Mouse (Mus musculus) liver, embryonic 11.5 days (tissue): ENCODE data around the gene 1700001P01Rik. TPM values are rescaled to one million over a fixed set of nuclear protein-coding genes. Genes with fewer than 3 reads are reported as not detected.
A peak's percentile ranks its signal among the peaks of the same experiment; 100 is the strongest.

Experiments used
- ATAC-seq: fragments of 200-750 bp; cut with Nextera tagmentation; replicated peaks from 2 replicates; pipeline ENCODE4 v1.8.0; 2017; ENCODE audit warnings: moderate number of reproducible peaks, mild to moderate bottlenecking, moderate TSS enrichment, moderate library complexity; ENCODE audit not compliant: low FRiP score
- DNase-seq: peaks from one replicate; pipeline ENCODE4 v3.0.0-alpha.2; 2017; ENCODE audit warnings: low spot score
- H3K27ac ChIP-seq: fragments of 300-500 bp; sonication (generic); 2 replicates; pipeline ENCODE4 v1.5.1; 2014; ENCODE audit warnings: mild to moderate bottlenecking, low read depth, low read length, control low read depth
- H3K27me3 ChIP-seq: fragments of 300-500 bp; sonication (generic); replicated peaks from 2 replicates; pipeline ENCODE4 v1.6.1; 2014; ENCODE audit warnings: low read length, mixed read lengths; ENCODE audit not compliant: control insufficient read depth, insufficient read depth
- H3K36me3 ChIP-seq: fragments of 300-500 bp; sonication (generic); 2 replicates; pipeline ENCODE4 v1.6.1; 2014; ENCODE audit warnings: mild to moderate bottlenecking, low read length, moderate library complexity, mixed read lengths; ENCODE audit not compliant: control insufficient read depth, insufficient read depth
- H3K4me1 ChIP-seq: fragments of 300-500 bp; sonication (generic); replicated peaks from 2 replicates; pipeline ENCODE4 v1.6.1; 2014; ENCODE audit warnings: low read length, mixed read lengths; ENCODE audit not compliant: control insufficient read depth, insufficient read depth
- H3K4me2 ChIP-seq: fragments of 300-500 bp; sonication (generic); 2 replicates; pipeline ENCODE4 v1.6.1; 2014; ENCODE audit warnings: mild to moderate bottlenecking, control low read depth, moderate library complexity
- H3K4me3 ChIP-seq: fragments of 300-500 bp; sonication (generic); 2 replicates; pipeline ENCODE4 v1.5.1; 2014; ENCODE audit warnings: low read depth, low read length, control low read depth
- H3K9ac ChIP-seq: fragments of 300-500 bp; sonication (generic); 2 replicates; pipeline ENCODE4 v1.6.1; 2014; ENCODE audit warnings: low read depth, low read length, control low read depth
- H3K9me3 ChIP-seq: fragments of 300-500 bp; sonication (generic); 2 replicates; pipeline ENCODE4 v1.6.1; 2016; ENCODE audit warnings: low read length, inconsistent platforms, mixed read lengths; ENCODE audit not compliant: control insufficient read depth
- WGBS: fragments of 180-500 bp; shearing (Covaris S2); extraction: QIAGEN DNeasy Blood & Tissue Kit; methylation state at CpG from one replicate; pipeline ENCODE4 v1.1.7; 2014; 5-methylcytosine and 5-hydroxymethylcytosine counted together
- polyA plus RNA-seq: library from polyadenylated mRNA; unstranded; fragments of >200 nt; fragmentation: Nextera tagmentation; extraction: Ambion mirVana; gene quantifications from 2 replicates; pipeline ENCODE4 v1.2.1, GENCODE M21; 2014

Gene 1700001P01Rik
- polyA plus RNA-seq, 1 experiment from 2014 or later = not detected

DNA sequence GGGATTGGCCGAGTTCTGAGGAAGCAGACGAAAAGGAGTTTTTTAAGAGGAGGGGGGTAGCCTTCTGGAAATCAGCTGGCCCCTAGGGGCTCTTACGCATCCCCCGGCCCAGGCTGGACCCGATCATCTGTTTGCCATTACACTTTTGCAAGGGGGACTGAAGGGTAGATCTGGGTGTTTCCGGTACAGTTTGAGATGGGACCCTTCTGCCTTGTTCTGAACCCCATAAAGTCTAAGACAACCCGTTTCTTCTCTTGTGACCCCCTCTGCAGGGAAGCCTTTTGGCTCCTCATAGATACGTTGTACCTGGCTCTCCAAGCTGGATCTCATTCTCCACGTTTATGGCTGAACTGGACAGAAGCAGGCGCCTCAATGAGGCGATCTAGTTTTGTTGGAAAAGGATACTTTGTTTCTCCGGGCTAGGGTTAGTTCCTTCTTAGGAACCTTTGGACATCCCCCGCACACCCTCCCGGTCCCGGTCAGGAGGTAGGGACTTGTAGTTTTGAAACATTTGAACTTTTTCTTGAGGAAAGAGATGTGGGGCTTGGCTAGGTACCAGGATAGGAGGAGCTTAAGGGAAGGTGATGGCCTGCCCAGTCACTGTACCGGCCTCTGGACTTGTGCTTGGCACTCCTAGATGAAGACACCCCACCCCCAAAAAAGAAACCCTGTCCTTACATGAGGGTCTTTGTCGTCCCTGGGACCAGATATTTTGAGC, 25.1 kb upstream of the 1700001P01Rik start:
- ATAC-seq (no peak), DNase-seq (no peak)
- Histone ChIP-seq H3K27me3 (no peaks in the 10 kb centered on the region), H3K4me2 (peak overlapping the region; percentile 72), H3K9me3 (no peaks in the 10 kb centered on the region), H3K4me1 (peaks cover 46% of the 10 kb centered on the region), H3K27ac (peak overlapping the region; percentile 86), H3K4me3 (peak overlapping the region; percentile 64), H3K9ac (peak overlapping the region; percentile 72), H3K36me3 (0 out of 2 replicates have a peak, but pooled peaks cover 2% of the 10 kb centered on the region)
- 10% methylated on average over 17 of the region's 17 CpGs for WGBS

GRCm38 (mm10) chr11:97799994-97800690, 24.4 kb upstream of the 1700001P01Rik start:
- Histone ChIP-seq H3K9me3 (no peaks in the 10 kb centered on the region), H3K27ac (peak overlapping the region; percentile 86), H3K4me1 (peaks cover 39% of the 10 kb centered on the region), H3K27me3 (no peaks in the 10 kb centered on the region), H3K36me3 (0 out of 2 replicates have a peak, but pooled peaks cover 2% of the 10 kb centered on the region), H3K9ac (peak overlapping the region; percentile 72), H3K4me3 (peak overlapping the region; percentile 64), H3K4me2 (peak overlapping the region; percentile 72)
- ATAC-seq (peak; percentile 63), DNase-seq (peak; percentile 80)
- WGBS = under 1% methylated on average over 37 of the region's 43 CpGs

- peak; percentile 89 for DNase-seq
- peak overlapping the region; percentile 86 for H3K27ac ChIP-seq
- peaks cover 31% of the 10 kb centered on the region for H3K4me1 ChIP-seq
- no peaks in the 10 kb centered on the region for H3K27me3 ChIP-seq
- H3K4me2 ChIP-seq = peak overlapping the region; percentile 72
- H3K36me3 ChIP-seq = 0 out of 2 replicates have a peak, but pooled peaks cover 2% of the 10 kb centered on the region
- no peaks in the 10 kb centered on the region for H3K9me3 ChIP-seq
- under 1% methylated on average over 71 of the region's 71 CpGs for WGBS
- ATAC-seq = peak; percentile 79
- peak overlapping the region; percentile 72 for H3K9ac ChIP-seq
- peak overlapping the region; percentile 64 for H3K4me3 ChIP-seq
Measured at GRCm38 (mm10) chr11:97799146-97799993, 23.7 kb upstream of the 1700001P01Rik start.

- Histone ChIP-seq H3K27ac (peak within 1 kb of the TSS; percentile 86), H3K4me3 (peak within 1 kb of the TSS; percentile 64), H3K9ac (peak within 1 kb of the TSS; percentile 72), H3K27me3 (no peaks in the 10 kb centered on the region), H3K4me1 (peaks cover 25% of the 10 kb centered on the region), H3K9me3 (no peaks in the 10 kb centered on the region), H3K4me2 (peak within 1 kb of the TSS; percentile 72), H3K36me3 (0 out of 2 replicates have a peak, but pooled peaks cover 2% of the 10 kb centered on the region)
- whole genome bisulfite sequencing = under 1% methylated on average over 11 of the region's 11 CpGs
- DNase-seq = peak; percentile 96
- peak; percentile 48 for ATAC-seq
Measured at GRCm38 (mm10) chr11:97798782-97799145, 23.0 kb upstream of the 1700001P01Rik start, which contains the start of gene Lasp1. Lasp1 (plus strand) TSS chr11:97799000.

GRCm38 (mm10) chr11:97798083-97798435, 22.3 kb upstream of the 1700001P01Rik start:
- ATAC-seq = no peak
- H3K36me3 ChIP-seq = 0 out of 2 replicates have a peak, but pooled peaks cover 2% of the 10 kb centered on the region
- peaks cover 22% of the 10 kb centered on the region for H3K4me1 ChIP-seq
- 44% methylated on average over 8 of the region's 8 CpGs for WGBS
- H3K27me3 ChIP-seq = no peaks in the 10 kb centered on the region
- no peaks in the 10 kb centered on the region for H3K9me3 ChIP-seq
- no peak for DNase-seq
- peak overlapping the region; percentile 64 for H3K4me3 ChIP-seq
- no peak overlapping the region for H3K9ac ChIP-seq
- peak overlapping the region; percentile 72 for H3K4me2 ChIP-seq
- no peak overlapping the region for H3K27ac ChIP-seq

DNA sequence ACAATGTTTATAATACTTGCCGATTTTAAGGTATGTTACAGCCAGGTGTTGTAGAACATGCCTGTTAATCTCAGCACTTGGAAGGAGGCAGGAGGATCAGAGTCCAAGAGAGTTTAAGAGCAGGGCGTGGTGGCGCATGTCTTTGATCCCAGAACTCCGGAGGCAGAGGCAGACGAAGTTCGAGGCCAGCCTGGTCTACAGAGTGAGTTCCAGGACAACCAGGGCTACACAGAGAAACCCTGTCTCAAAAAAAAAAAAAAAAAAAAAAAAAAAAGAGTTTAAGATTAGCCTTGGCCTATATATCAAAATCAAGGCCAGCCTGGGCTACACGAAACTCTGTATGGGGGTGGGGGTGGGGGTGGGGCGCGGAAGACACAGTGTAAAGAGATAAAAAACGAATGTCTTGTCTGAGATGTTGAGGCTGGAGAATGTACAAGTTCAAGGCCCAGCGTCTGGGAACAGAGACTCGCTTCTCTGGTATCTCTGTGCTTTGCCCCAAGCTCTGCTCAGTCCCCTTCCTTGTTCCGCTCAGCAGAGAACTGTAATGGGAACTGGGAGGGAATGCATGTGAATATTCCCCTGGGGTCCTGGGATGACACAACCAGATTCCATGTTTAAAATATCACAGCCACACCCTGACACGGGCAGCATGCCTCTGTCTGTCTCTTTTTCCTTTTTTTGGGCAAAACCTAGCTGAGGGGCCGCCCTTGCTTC, 21.8 kb upstream of the 1700001P01Rik start:
- H3K27ac ChIP-seq = no peak overlapping the region
- H3K4me2 ChIP-seq = peak overlapping the region; percentile 72
- H3K36me3 ChIP-seq = 0 out of 2 replicates have a peak, but pooled peaks cover 2% of the 10 kb centered on the region
- H3K27me3 ChIP-seq = no peaks in the 10 kb centered on the region
- DNase-seq = no peak
- no peak for ATAC-seq
- no peaks in the 10 kb centered on the region for H3K9me3 ChIP-seq
- peaks cover 22% of the 10 kb centered on the region for H3K4me1 ChIP-seq
- no peak overlapping the region for H3K9ac ChIP-seq
- H3K4me3 ChIP-seq = peak overlapping the region; percentile 64
- WGBS = 47% methylated on average over 15 of the region's 15 CpGs

- no peaks in the 10 kb centered on the region for H3K36me3 ChIP-seq
- ATAC-seq (no peak), DNase-seq (peak; percentile 66)
- H3K4me1 ChIP-seq = peaks cover 18% of the 10 kb centered on the region
- no peak overlapping the region for H3K27ac ChIP-seq
- H3K9ac ChIP-seq = no peak overlapping the region
- 0 out of 2 replicates have a peak overlapping the region, but pooled peaks have one; percentile 12 for H3K4me3 ChIP-seq
- WGBS = 4% methylated on average over 6 of the region's 6 CpGs
- no peaks in the 10 kb centered on the region for H3K9me3 ChIP-seq
- H3K27me3 ChIP-seq = no peaks in the 10 kb centered on the region
- peak overlapping the region; percentile 39; the same call in 1 of the 2 replicates for H3K4me2 ChIP-seq
Measured at GRCm38 (mm10) chr11:97796910-97797309, 21.2 kb upstream of the 1700001P01Rik start.

- Histone ChIP-seq H3K4me3 (no peak overlapping the region), H3K27me3 (no peaks in the 10 kb centered on the region), H3K27ac (no peak overlapping the region), H3K4me2 (no peak overlapping the region), H3K4me1 (peaks cover 6% of the 10 kb centered on the region), H3K9ac (no peak overlapping the region), H3K36me3 (no peaks in the 10 kb centered on the region), H3K9me3 (no peaks in the 10 kb centered on the region)
- 3% methylated on average over 2 of the region's 2 CpGs for WGBS
- DNase-seq (no peak), ATAC-seq (no peak)
Measured at GRCm38 (mm10) chr11:97793165-97793564, 17.4 kb upstream of the 1700001P01Rik start.
